In genomic region chr4:129239075-129239474, GRCm38 (mm10) we compare ENCODE assay signal across 8 mouse cellular contexts. TPM values are rescaled to one million over a fixed set of nuclear protein-coding genes. Genes with fewer than 3 reads are reported as not detected.
A peak's percentile ranks its signal among the peaks of the same experiment; 100 is the strongest.
DNase-seq lines count a peak whose midpoint lies in the region; ATAC-seq lines count a peak whose summit lies in the region.

No protein-coding gene starts in this region.

- ATAC-seq in cerebellum, adult (ENCODE audit: insufficient number of reproducible peaks, low FRiP score, low TSS enrichment): peak; percentile 46; the same call in 1 of the 2 replicates
- ATAC-seq in forebrain, embryonic 11.5 days (replicated peaks; ENCODE audit: low FRiP score): peak; percentile 88
- peak; percentile 81 for ATAC-seq in hindbrain, embryonic 13.5 days (ENCODE audit: low FRiP score)

- H3K36me3 ChIP-seq in forebrain, embryonic 11.5 days (ENCODE audit: control insufficient read depth, insufficient read depth, low read length): no peaks in the 10 kb centered on the region
- H3K36me3 ChIP-seq in hindbrain, embryonic 13.5 days: no peaks in the 10 kb centered on the region

- no peaks in the 10 kb centered on the region for H3K9me3 ChIP-seq in forebrain, embryonic 11.5 days (ENCODE audit: control insufficient read depth, low read length)
- H3K9me3 ChIP-seq in hindbrain, embryonic 13.5 days: no peaks in the 10 kb centered on the region

- peaks cover 20% of the 10 kb centered on the region for H3K4me1 ChIP-seq in forebrain, embryonic 11.5 days (replicated peaks; ENCODE audit: control insufficient read depth, insufficient read depth, low read length)
- peaks cover 50% of the 10 kb centered on the region for H3K4me1 ChIP-seq in hindbrain, embryonic 13.5 days (replicated peaks)

- peak overlapping the region; percentile 73 for H3K9ac ChIP-seq in forebrain, embryonic 11.5 days (ENCODE audit: low read length)
- H3K9ac ChIP-seq in hindbrain, embryonic 13.5 days: peak overlapping the region; percentile 80

- H3K4me3 ChIP-seq in forebrain, embryonic 11.5 days (ENCODE audit: low read depth, low read length): peak overlapping the region; percentile 73
- peak overlapping the region; percentile 75 for H3K4me3 ChIP-seq in hindbrain, embryonic 13.5 days

- 0 out of 2 replicates have a peak overlapping the region, but pooled peaks have one; percentile 6 for H3K27ac ChIP-seq in forebrain, embryonic 11.5 days (ENCODE audit: low read depth, low read length)
- peak overlapping the region; percentile 79 for H3K27ac ChIP-seq in hindbrain, embryonic 13.5 days

- no peaks in the 10 kb centered on the region for H3K27me3 ChIP-seq in forebrain, embryonic 11.5 days (ENCODE audit: control insufficient read depth, insufficient read depth, low read length)
- H3K27me3 ChIP-seq in hindbrain, embryonic 13.5 days: 0 out of 2 replicates have a peak, but pooled peaks cover 11% of the 10 kb centered on the region

- DNase-seq in MN1 (ENCODE audit: low spot score): peak; percentile 88
- peak; percentile 94 for DNase-seq in forebrain, embryonic 11.5 days (ENCODE audit: low spot score)
- peak; percentile 55 to 58 for DNase-seq in layer of hippocampus, postnatal 36 days
- peak; percentile 54 for DNase-seq in lung, postnatal 14 days
- DNase-seq in retina, embryonic 14.5 days (ENCODE audit: low spot score): peak; percentile 87
- peak; percentile 77 to 79 for DNase-seq in urinary bladder, postnatal 4 days (ENCODE audit: low spot score in 2 of 2)

- H3K4me2 ChIP-seq in forebrain, embryonic 11.5 days (ENCODE audit: low read depth, low read length, severe bottlenecking): peak overlapping the region; percentile 90
- peak overlapping the region; percentile 86 for H3K4me2 ChIP-seq in hindbrain, embryonic 13.5 days

- under 1% methylated on average over 23 of the region's 29 CpGs for WGBS in forebrain, embryonic 11.5 days
- WGBS in hindbrain, embryonic 13.5 days: under 1% methylated on average over 28 of the region's 29 CpGs

RNA-seq across cellular contexts. Expression of gene C77080, which starts 22.1 kb away (rescaled TPM):
- 4.7 and 4.8 TPM in 2 replicates for polyA plus RNA-seq in forebrain, embryonic 11.5 days (2014; fragmentation: Nextera tagmentation; extraction: Ambion mirVana)
- 5.3 and 5.4 TPM in 2 replicates for polyA plus RNA-seq in hindbrain, embryonic 13.5 days (2015; fragmentation: Nextera tagmentation; extraction: Ambion mirVana)
- total RNA-seq in layer of hippocampus, postnatal 36 days (2021): 1 to 10 TPM; 5.8 TPM

RNA-seq across cellular contexts. Expression of gene Sync, which starts 48.3 kb away (rescaled TPM):
- polyA plus RNA-seq in forebrain, embryonic 11.5 days (2014; fragmentation: Nextera tagmentation; extraction: Ambion mirVana): 0.37 and 0.57 TPM in 2 replicates
- 1.1 and 1.4 TPM in 2 replicates for polyA plus RNA-seq in hindbrain, embryonic 13.5 days (2015; fragmentation: Nextera tagmentation; extraction: Ambion mirVana)
- total RNA-seq in layer of hippocampus, postnatal 36 days (2021): 1 to 10 TPM in 1 of 2 experiments, under 1 TPM in 1; 0.56 to 1.1 TPM

RNA-seq across cellular contexts. Expression of gene Yars, which starts 49.5 kb away (rescaled TPM):
- polyA plus RNA-seq in forebrain, embryonic 11.5 days (2014; fragmentation: Nextera tagmentation; extraction: Ambion mirVana): 113 and 118 TPM in 2 replicates
- polyA plus RNA-seq in hindbrain, embryonic 13.5 days (2015; fragmentation: Nextera tagmentation; extraction: Ambion mirVana): 104 and 106 TPM in 2 replicates
- total RNA-seq in layer of hippocampus, postnatal 36 days (2021): 10 to 100 TPM; 84.4 to 95.9 TPM

RNA-seq across cellular contexts. Expression of gene S100pbp, which starts 49.5 kb away (rescaled TPM):
- polyA plus RNA-seq in forebrain, embryonic 11.5 days (2014; fragmentation: Nextera tagmentation; extraction: Ambion mirVana): 25.4 and 30.7 TPM in 2 replicates
- polyA plus RNA-seq in hindbrain, embryonic 13.5 days (2015; fragmentation: Nextera tagmentation; extraction: Ambion mirVana): 17.6 and 18.0 TPM in 2 replicates
- total RNA-seq in layer of hippocampus, postnatal 36 days (2021): 10 to 100 TPM; 31.8 to 34.8 TPM

Comparison
In these comparisons a context has a peak if more than half of its experiments do, and no peak if none do; other contexts are left out.
1. Peak in every context shown above with its lines: DNase-seq, ATAC-seq, H3K4me3 ChIP-seq and H3K27ac ChIP-seq.